Mouse (Mus musculus) forebrain, embryonic 15.5 days (tissue): ENCODE measurements at regions not wholly inside any gene's neighbourhood (a gene's known extent, or its start where the extent isn't known, plus 50 kb on each side); places are given as distances from the start of the nearest gene placed in this dataset.
A peak's percentile ranks its signal among the peaks of the same experiment; 100 is the strongest.

Source experiments
- ATAC-seq: fragments of 200-750 bp; cut with Nextera tagmentation; replicated peaks from 2 replicates; pipeline ENCODE4 v1.8.0; 2017; ENCODE audit warnings: mild to moderate bottlenecking, moderate TSS enrichment, moderate library complexity
- H3K27ac ChIP-seq: fragments of 300-500 bp; sonication (generic); replicated peaks from 2 replicates; pipeline ENCODE4 v1.5.1; 2015; ENCODE audit warnings: mild to moderate bottlenecking, inconsistent platforms
- H3K27me3 ChIP-seq: fragments of 300-500 bp; sonication (generic); 2 replicates; pipeline ENCODE4 v1.6.1; 2015; ENCODE audit warnings: inconsistent platforms
- H3K36me3 ChIP-seq: fragments of 300-500 bp; sonication (generic); 2 replicates; pipeline ENCODE4 v1.6.1; 2015; ENCODE audit warnings: mild to moderate bottlenecking, inconsistent platforms
- H3K4me1 ChIP-seq: fragments of 300-500 bp; sonication (generic); 2 replicates; pipeline ENCODE4 v1.6.1; 2015; ENCODE audit warnings: inconsistent platforms
- H3K4me2 ChIP-seq: fragments of 300-500 bp; sonication (generic); replicated peaks from 2 replicates; pipeline ENCODE4 v1.6.1; 2015; ENCODE audit warnings: mild to moderate bottlenecking, inconsistent platforms
- H3K4me3 ChIP-seq: fragments of 300-500 bp; sonication (generic); 2 replicates; pipeline ENCODE4 v1.5.1; 2015; ENCODE audit warnings: mild to moderate bottlenecking, inconsistent platforms
- H3K9ac ChIP-seq: fragments of 300-500 bp; sonication (generic); replicated peaks from 2 replicates; pipeline ENCODE4 v1.6.1; 2015; ENCODE audit warnings: mild to moderate bottlenecking, inconsistent platforms
- H3K9me3 ChIP-seq: fragments of 300-500 bp; sonication (generic); 2 replicates; pipeline ENCODE4 v1.6.1; 2016; ENCODE audit warnings: inconsistent platforms
- WGBS: fragments of 180-500 bp; shearing (Covaris S2); methylation state at CpG from one replicate; pipeline ENCODE4 v1.1.7; 2015; ENCODE audit warnings: mixed read lengths; 5-methylcytosine and 5-hydroxymethylcytosine counted together

- no peaks in the 10 kb centered on the region for H3K9me3 ChIP-seq
- ATAC-seq: no peak
- no peak overlapping the region; the same call in 1 of the 2 replicates for H3K9ac ChIP-seq
- peak overlapping the region; percentile 12 for H3K4me3 ChIP-seq
- no peaks in the 10 kb centered on the region for H3K36me3 ChIP-seq
- H3K27me3 ChIP-seq: no peaks in the 10 kb centered on the region
- H3K27ac ChIP-seq: 0 out of 2 replicates have a peak overlapping the region, but pooled peaks have one; percentile 4
- 4% methylated on average over 22 of the region's 22 CpGs for WGBS
- peaks cover 20% of the 10 kb centered on the region for H3K4me1 ChIP-seq
- peak overlapping the region; percentile 27 for H3K4me2 ChIP-seq
Measured at GRCm38 (mm10) chr13:47855422-47856108, 405.5 kb upstream of the Id4 start.

GRCm38 (mm10) chr13:47858946-47859345, 402.1 kb upstream of the Id4 start:
- no peak overlapping the region for H3K9ac ChIP-seq
- no peaks in the 10 kb centered on the region for H3K36me3 ChIP-seq
- H3K4me3 ChIP-seq: no peak overlapping the region
- H3K9me3 ChIP-seq: no peaks in the 10 kb centered on the region
- no peak for ATAC-seq
- WGBS: 40% methylated on average over 4 of the region's 4 CpGs
- no peak overlapping the region for H3K4me2 ChIP-seq
- H3K4me1 ChIP-seq: peaks cover 20% of the 10 kb centered on the region
- H3K27me3 ChIP-seq: no peaks in the 10 kb centered on the region
- H3K27ac ChIP-seq: no peak overlapping the region

- H3K4me1 ChIP-seq: peaks cover 16% of the 10 kb centered on the region
Measured at GRCm38 (mm10) chr13:47860316-47860715, 400.7 kb upstream of the Id4 start.

GRCm38 (mm10) chr13:47862896-47863295, 398.1 kb upstream of the Id4 start:
- Histone ChIP-seq H3K27me3 (no peaks in the 10 kb centered on the region), H3K4me1 (peaks cover 5% of the 10 kb centered on the region; the same call in 1 of the 2 replicates), H3K4me2 (no peak overlapping the region), H3K27ac (no peak overlapping the region), H3K36me3 (no peaks in the 10 kb centered on the region), H3K9ac (no peak overlapping the region), H3K9me3 (no peaks in the 10 kb centered on the region), H3K4me3 (no peak overlapping the region)
- no peak for ATAC-seq
- 78% methylated on average over 3 of the region's 3 CpGs for WGBS

More at GRCm38 (mm10) chr13:47860316-47860715, 400.7 kb upstream of the Id4 start:
- ATAC-seq: no peak
- 37% methylated on average over 8 of the region's 8 CpGs for WGBS
- H3K4me3 ChIP-seq: no peak overlapping the region
- no peak overlapping the region for H3K27ac ChIP-seq
- no peaks in the 10 kb centered on the region for H3K27me3 ChIP-seq
- H3K9ac ChIP-seq: no peak overlapping the region
- H3K9me3 ChIP-seq: no peaks in the 10 kb centered on the region
- no peaks in the 10 kb centered on the region for H3K36me3 ChIP-seq
- H3K4me2 ChIP-seq: no peak overlapping the region

GRCm38 (mm10) chr13:47868656-47869055, 392.4 kb upstream of the Id4 start:
- Histone ChIP-seq H3K4me2 (no peak overlapping the region), H3K27me3 (0 out of 2 replicates have a peak, but pooled peaks cover 3% of the 10 kb centered on the region), H3K36me3 (no peaks in the 10 kb centered on the region), H3K9ac (no peak overlapping the region), H3K27ac (no peak overlapping the region), H3K4me3 (no peak overlapping the region), H3K9me3 (no peaks in the 10 kb centered on the region), H3K4me1 (peaks cover 18% of the 10 kb centered on the region)
- ATAC-seq: no peak
- 39% methylated on average over 4 of the region's 4 CpGs for WGBS

GRCm38 (mm10) chr13:47869670-47870532, 391.1 kb upstream of the Id4 start:
- Histone ChIP-seq H3K27me3 (0 out of 2 replicates have a peak, but pooled peaks cover 3% of the 10 kb centered on the region), H3K36me3 (no peaks in the 10 kb centered on the region), H3K9ac (no peak overlapping the region), H3K4me3 (no peak overlapping the region), H3K4me2 (no peak overlapping the region), H3K4me1 (peaks cover 18% of the 10 kb centered on the region), H3K27ac (peak overlapping the region; percentile 11; the same call in 1 of the 2 replicates), H3K9me3 (no peaks in the 10 kb centered on the region)
- peak; percentile 91 for ATAC-seq
- 23% methylated on average over 10 of the region's 10 CpGs for WGBS

- Histone ChIP-seq H3K9ac (no peak overlapping the region), H3K36me3 (no peaks in the 10 kb centered on the region), H3K27ac (no peak overlapping the region), H3K4me3 (no peak overlapping the region), H3K9me3 (no peaks in the 10 kb centered on the region), H3K4me2 (no peak overlapping the region), H3K27me3 (0 out of 2 replicates have a peak, but pooled peaks cover 3% of the 10 kb centered on the region), H3K4me1 (peaks cover 18% of the 10 kb centered on the region)
- 18% methylated on average over 11 of the region's 11 CpGs for WGBS
- no peak for ATAC-seq
Measured at GRCm38 (mm10) chr13:47872645-47873044, 388.4 kb upstream of the Id4 start.

GRCm38 (mm10) chr13:47892569-47892968, 368.5 kb upstream of the Id4 start:
- ATAC-seq: no peak
- H3K4me2 ChIP-seq: no peak overlapping the region
- H3K9me3 ChIP-seq: no peaks in the 10 kb centered on the region
- no peak overlapping the region for H3K4me3 ChIP-seq
- 59% methylated on average over 4 of the region's 4 CpGs for WGBS
- H3K9ac ChIP-seq: no peak overlapping the region
- no peak overlapping the region for H3K27ac ChIP-seq
- H3K36me3 ChIP-seq: no peaks in the 10 kb centered on the region
- H3K4me1 ChIP-seq: peaks cover 22% of the 10 kb centered on the region
- no peaks in the 10 kb centered on the region for H3K27me3 ChIP-seq

- Histone ChIP-seq H3K36me3 (peaks cover 3% of the 10 kb centered on the region; the same call in 1 of the 2 replicates), H3K27me3 (no peaks in the 10 kb centered on the region), H3K4me3 (no peak overlapping the region), H3K9me3 (peaks cover 10% of the 10 kb centered on the region), H3K27ac (no peak overlapping the region), H3K4me1 (peaks cover 22% of the 10 kb centered on the region), H3K9ac (no peak overlapping the region), H3K4me2 (no peak overlapping the region)
- 91% methylated on average over 1 of the region's 1 CpGs for WGBS
- no peak for ATAC-seq
Measured at GRCm38 (mm10) chr13:47894331-47894730, 366.7 kb upstream of the Id4 start.

- WGBS: 42% methylated on average over 6 of the region's 6 CpGs
- Histone ChIP-seq H3K9ac (no peak overlapping the region), H3K4me3 (no peak overlapping the region), H3K9me3 (peaks cover 10% of the 10 kb centered on the region), H3K36me3 (peaks cover 3% of the 10 kb centered on the region; the same call in 1 of the 2 replicates), H3K27ac (no peak overlapping the region), H3K4me1 (peaks cover 22% of the 10 kb centered on the region), H3K27me3 (no peaks in the 10 kb centered on the region), H3K4me2 (no peak overlapping the region)
- ATAC-seq: 0 out of 2 replicates have a peak, but pooled peaks have one; percentile 38
Measured at GRCm38 (mm10) chr13:47895256-47895655, 365.8 kb upstream of the Id4 start.

GRCm38 (mm10) chr13:47896646-47897045, 364.4 kb upstream of the Id4 start:
- Histone ChIP-seq H3K27ac (no peak overlapping the region), H3K4me3 (no peak overlapping the region), H3K9me3 (peaks cover 10% of the 10 kb centered on the region), H3K4me1 (peaks cover 22% of the 10 kb centered on the region), H3K9ac (no peak overlapping the region), H3K36me3 (peaks cover 3% of the 10 kb centered on the region; the same call in 1 of the 2 replicates), H3K27me3 (no peaks in the 10 kb centered on the region), H3K4me2 (no peak overlapping the region)
- no peak for ATAC-seq
- WGBS: 65% methylated on average over 4 of the region's 4 CpGs
